ENCODE assay signal across 8 mouse cellular contexts in genomic region chr9:63915976-63916375, GRCm38 (mm10).
DNase-seq lines count a peak whose midpoint lies in the region; TF ChIP-seq lines count a peak whose summit lies in the region.

No protein-coding gene starts in this region.

- H3K36me3 ChIP-seq in testis, adult 2 months (ENCODE audit: control insufficient read depth, insufficient read depth, low read length): no peaks in the 10 kb centered on the region

- no peak for DNase-seq in cerebellum, adult 2 months
- DNase-seq in cerebellum, adult 11 months: no peak
- peak; percentile 82 for DNase-seq in 3T3-L1 (ENCODE audit: low read depth, low spot score)
- peak; percentile 75 for DNase-seq in adrenal gland, adult 2 months
- peak; percentile 32 to 40 for DNase-seq in gastrocnemius, adult 8-10 months (ENCODE audit: low spot score in 2 of 2)
- DNase-seq in layer of hippocampus, adult 2 months (ENCODE audit: low spot score in 2 of 2): peak; percentile 33 to 75
- peak; percentile 75 for DNase-seq in lung, postnatal 25 days (ENCODE audit: low spot score)

- whole genome bisulfite sequencing in cerebellum, adult 2 months: 69% methylated on average over 5 of the region's 5 CpGs

- peak; percentile 46; the same call in 1 of the 2 replicates for TF ChIP-seq CTCF in cerebellum, adult 2 months (IDR thresholded peaks at IDR 0.05; ENCODE audit: borderline replicate concordance, insufficient read depth, low read depth, low read length)
- peak; percentile 88 for TF ChIP-seq CTCF in layer of hippocampus, adult 2 months (conservative IDR thresholded peaks at IDR 0.05)
- peak; percentile 74; the same call in 1 of the 2 replicates for TF ChIP-seq CTCF in testis, adult 2 months (IDR thresholded peaks at IDR 0.05; ENCODE audit: control insufficient read depth, insufficient read depth, insufficient replicate concordance, low read depth, low read length)

- no peaks in the 10 kb centered on the region for H3K27me3 ChIP-seq in cerebellum, adult 2 months (ENCODE audit: control insufficient read depth, insufficient read depth, low read length)
- H3K27me3 ChIP-seq in testis, adult 2 months (ENCODE audit: control insufficient read depth, insufficient read depth, low read length): no peaks in the 10 kb centered on the region

- no peak overlapping the region for H3K27ac ChIP-seq in cerebellum, adult 2 months (ENCODE audit: insufficient read depth, low read length)
- H3K27ac ChIP-seq in layer of hippocampus, adult 2 months: no peak overlapping the region
- no peak overlapping the region for H3K27ac ChIP-seq in testis, adult 2 months (ENCODE audit: control insufficient read depth, insufficient read depth, low read depth, low read length)

- TF ChIP-seq POLR2A in cerebellum, adult 2 months (IDR thresholded peaks at IDR 0.05; ENCODE audit: borderline replicate concordance, insufficient read depth, low read length): no peak
- TF ChIP-seq POLR2A in testis, adult 2 months (IDR thresholded peaks at IDR 0.05; ENCODE audit: control insufficient read depth, low read depth, low read length): no peak

- H3K4me1 ChIP-seq in cerebellum, adult 2 months (ENCODE audit: control insufficient read depth, insufficient read depth, low read length): no peaks in the 10 kb centered on the region
- H3K4me1 ChIP-seq in testis, adult 2 months (ENCODE audit: control insufficient read depth, insufficient read depth, low read length): no peaks in the 10 kb centered on the region

- no peak overlapping the region for H3K4me3 ChIP-seq in cerebellum, adult 2 months (replicated peaks; ENCODE audit: insufficient read depth, low read depth, low read length)
- H3K4me3 ChIP-seq in layer of hippocampus, adult 2 months: no peak overlapping the region
- H3K4me3 ChIP-seq in testis, adult 2 months (ENCODE audit: control insufficient read depth, low read depth, low read length): no peak overlapping the region

Comparison
In these comparisons a context has a peak if more than half of its experiments do, and no peak if none do; other contexts are left out.
1. DNase-seq: peak in 3T3-L1 (single experiment), adrenal gland, adult 2 months (single experiment), gastrocnemius, adult 8-10 months (2 of 2), layer of hippocampus, adult 2 months (2 of 2) and lung, postnatal 25 days (single experiment); none in cerebellum, adult 2 months (0 of 2) and cerebellum, adult 11 months (single experiment).
2. Peak in every context shown above with its lines, with median percentiles within 50 percentile points of each other: CTCF ChIP-seq.